Mouse (Mus musculus) lung, postnatal 0 days (tissue): ENCODE results near the gene Rpp25l.

Experiments used
- CTCF ChIP-seq: IDR thresholded peaks from 2 replicates; pipeline ENCODE4 v1.5.1; 2016; ENCODE audit warnings: antibody characterized with exemption, mild to moderate bottlenecking
- EP300 ChIP-seq: IDR thresholded peaks from 2 replicates; pipeline ENCODE4 v1.6.1; 2016; ENCODE audit warnings: antibody characterized with exemption, mild to moderate bottlenecking, control low read depth

DNA sequence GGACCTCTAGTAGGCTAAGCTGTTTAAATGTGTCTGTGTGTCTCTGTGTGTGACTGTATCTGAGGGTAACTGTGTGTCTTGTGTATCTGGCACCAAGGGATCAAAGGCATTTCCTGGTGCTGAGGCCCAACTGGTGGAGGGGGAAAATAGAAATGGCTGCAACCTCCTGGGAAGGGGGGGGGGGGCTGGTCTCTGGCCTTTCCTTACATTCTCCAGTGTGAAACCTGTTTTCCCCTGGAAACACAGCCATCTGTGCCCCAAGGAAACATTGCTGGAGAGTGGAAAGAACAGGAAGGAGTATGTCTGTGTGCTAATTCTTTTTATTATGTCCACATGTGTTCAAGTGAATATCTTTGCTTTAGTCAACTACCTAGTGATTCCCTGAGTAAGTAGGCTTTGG, 48.3 kb upstream of the Rpp25l start:
- TF ChIP-seq CTCF (no peak), EP300 (no peak)
